Mouse (Mus musculus) layer of hippocampus, adult 18-20 months (tissue): ENCODE data around the gene Slc24a4. TPM values are rescaled to one million over a fixed set of nuclear protein-coding genes. Genes with fewer than 3 reads are reported as not detected.

Source experiments
- DNase-seq, 2 experiments: peaks; one replicate each; pipeline ENCODE4 v3.0.0; 2022; ENCODE audit warnings: low spot score in 2 of 2
- long read RNA-seq: library from polyadenylated mRNA; stranded (forward); transcript quantifications from one replicate; pipeline ENCODE4 v2.0.0, GENCODE M21; 2021
- total RNA-seq, 2 experiments: library from RNA; stranded (reverse); gene quantifications; 2 replicates each; pipeline ENCODE4 v1.2.3; 2021

Slc24a4 gene
- 10 to 100 TPM; 46.6 to 51.9 TPM for total RNA-seq
- long read RNA-seq, transcript Slc24a4-203 (17 exons, 1,955 nt): major isoform, 7 of 16 reads
- long read RNA-seq, partial matches to known transcripts: 3 of 16 reads
- long read RNA-seq, other reads (novel, unspliced or antisense): 4 of 16 reads

- peak; percentile 62 to 81 for DNase-seq
Measured at GRCm38 (mm10) chr12:102128081-102128790, at the start of gene Slc24a4. Gene Slc24a4, plus strand, starts transcription at chr12:102128733.

- DNase-seq: no peak
Measured at GRCm38 (mm10) chr12:102082648-102083425, 45.7 kb upstream of the Slc24a4 start.

- DNase-seq: no peak
Measured at GRCm38 (mm10) chr12:102090535-102090934, 38.0 kb upstream of the Slc24a4 start.

- no peak for DNase-seq
Measured at GRCm38 (mm10) chr12:102092342-102093094, 36.0 kb upstream of the Slc24a4 start.

GRCm38 (mm10) chr12:102105990-102106389 is 22.5 kb upstream of the Slc24a4 start:
- no peak for DNase-seq

- no peak for DNase-seq
Measured at GRCm38 (mm10) chr12:102108851-102109250, 19.7 kb upstream of the Slc24a4 start.

GRCm38 (mm10) chr12:102112491-102112890 is 16.0 kb upstream of the Slc24a4 start:
- DNase-seq: peak; percentile 58 to 77

GRCm38 (mm10) chr12:102112901-102113300 is 15.6 kb upstream of the Slc24a4 start:
- DNase-seq: no peak

GRCm38 (mm10) chr12:102113391-102113790 is 15.1 kb upstream of the Slc24a4 start:
- DNase-seq: no peak

GRCm38 (mm10) chr12:102116580-102116979 is 12.0 kb upstream of the Slc24a4 start:
- DNase-seq: peak in 1 of 2 experiments; percentile 25

GRCm38 (mm10) chr12:102118014-102118413 is 10.5 kb upstream of the Slc24a4 start:
- DNase-seq: no peak

GRCm38 (mm10) chr12:102127601-102128000 is 932 bp upstream of the Slc24a4 start:
- DNase-seq: no peak

GRCm38 (mm10) chr12:102128791-102129507 is 416 bp downstream of the Slc24a4 start:
- peak; percentile 81 to 87 for DNase-seq

- no peak for DNase-seq
Measured at GRCm38 (mm10) chr12:102129508-102130030, 1.0 kb downstream of the Slc24a4 start.

GRCm38 (mm10) chr12:102139710-102140109 is 11.2 kb downstream of the Slc24a4 start:
- DNase-seq: peak; percentile 65 to 86

- DNase-seq: no peak
Measured at GRCm38 (mm10) chr12:102141330-102141729, 12.8 kb downstream of the Slc24a4 start.

GRCm38 (mm10) chr12:102147678-102148077 is 19.1 kb downstream of the Slc24a4 start:
- peak in 1 of 2 experiments; percentile 48 for DNase-seq

GRCm38 (mm10) chr12:102148746-102149145 is 20.2 kb downstream of the Slc24a4 start:
- DNase-seq: no peak

- DNase-seq: no peak
Measured at GRCm38 (mm10) chr12:102151185-102151584, 22.7 kb downstream of the Slc24a4 start.

- DNase-seq: peak; percentile 54 to 87
Measured at GRCm38 (mm10) chr12:102153796-102154195, 25.3 kb downstream of the Slc24a4 start.
